Mouse (Mus musculus): ENCODE results near the gene Tpx2. TPM values are rescaled to one million over a fixed set of nuclear protein-coding genes. Genes with fewer than 3 reads are reported as not detected.

Gene Tpx2
- total RNA-seq (2015; ENCODE audit: low replicate concordance) (39.8 and 43.9 TPM in 2 replicates), total RNA-seq (2017; ENCODE audit: low replicate concordance) (53.4 and 65.9 TPM in 2 replicates)

- ATAC-seq (replicated peaks; ENCODE audit: low FRiP score, poor library complexity, severe bottlenecking): peak; percentile 98
These were observed at the start of gene Tpx2 for GRCm38 (mm10) chr2:152847815-152848302. TSS of gene Tpx2 (plus strand) at chr2:152847964.

GRCm38 (mm10) chr2:152799954-152800761, 47.6 kb upstream of the Tpx2 start:
- no peak for ATAC-seq (replicated peaks; ENCODE audit: low FRiP score, poor library complexity, severe bottlenecking)

GRCm38 (mm10) chr2:152800762-152801113, 47.0 kb upstream of the Tpx2 start:
- ATAC-seq (replicated peaks; ENCODE audit: low FRiP score, poor library complexity, severe bottlenecking): no peak

- ATAC-seq (replicated peaks; ENCODE audit: low FRiP score, poor library complexity, severe bottlenecking): no peak
These were observed 45.5 kb upstream of the Tpx2 start for GRCm38 (mm10) chr2:152802303-152802702.

GRCm38 (mm10) chr2:152803081-152803480, 44.7 kb upstream of the Tpx2 start:
- ATAC-seq (replicated peaks; ENCODE audit: low FRiP score, poor library complexity, severe bottlenecking): no peak

GRCm38 (mm10) chr2:152804408-152805110, 43.2 kb upstream of the Tpx2 start:
- ATAC-seq (replicated peaks; ENCODE audit: low FRiP score, poor library complexity, severe bottlenecking): peak; percentile 19; the same call in 1 of the 2 replicates

GRCm38 (mm10) chr2:152805111-152805490, 42.7 kb upstream of the Tpx2 start:
- no peak for ATAC-seq (replicated peaks; ENCODE audit: low FRiP score, poor library complexity, severe bottlenecking)

- no peak for ATAC-seq (replicated peaks; ENCODE audit: low FRiP score, poor library complexity, severe bottlenecking)
These were observed 41.7 kb upstream of the Tpx2 start for GRCm38 (mm10) chr2:152806037-152806436.

GRCm38 (mm10) chr2:152808178-152808577, 39.6 kb upstream of the Tpx2 start:
- ATAC-seq (replicated peaks; ENCODE audit: low FRiP score, poor library complexity, severe bottlenecking): no peak

- ATAC-seq (replicated peaks; ENCODE audit: low FRiP score, poor library complexity, severe bottlenecking): peak; percentile 23; the same call in 1 of the 2 replicates
These were observed 37.4 kb upstream of the Tpx2 start for GRCm38 (mm10) chr2:152810158-152810941.

GRCm38 (mm10) chr2:152811336-152812165, 36.2 kb upstream of the Tpx2 start:
- ATAC-seq (replicated peaks; ENCODE audit: low FRiP score, poor library complexity, severe bottlenecking): peak; percentile 67

- no peak for ATAC-seq (replicated peaks; ENCODE audit: low FRiP score, poor library complexity, severe bottlenecking)
These were observed 34.5 kb upstream of the Tpx2 start for GRCm38 (mm10) chr2:152813232-152813631.

GRCm38 (mm10) chr2:152814213-152814874, 33.4 kb upstream of the Tpx2 start:
- ATAC-seq (replicated peaks; ENCODE audit: low FRiP score, poor library complexity, severe bottlenecking): peak; percentile 54

GRCm38 (mm10) chr2:152815879-152816656, 31.7 kb upstream of the Tpx2 start:
- ATAC-seq (replicated peaks; ENCODE audit: low FRiP score, poor library complexity, severe bottlenecking): peak; percentile 40

- no peak for ATAC-seq (replicated peaks; ENCODE audit: low FRiP score, poor library complexity, severe bottlenecking)
These were observed 31.0 kb upstream of the Tpx2 start for GRCm38 (mm10) chr2:152816657-152817348.

GRCm38 (mm10) chr2:152817596-152818291, 30.0 kb upstream of the Tpx2 start:
- peak; percentile 58 for ATAC-seq (replicated peaks; ENCODE audit: low FRiP score, poor library complexity, severe bottlenecking)

GRCm38 (mm10) chr2:152818679-152819078, 29.1 kb upstream of the Tpx2 start:
- ATAC-seq (replicated peaks; ENCODE audit: low FRiP score, poor library complexity, severe bottlenecking): no peak
